Mouse (Mus musculus): ENCODE measurements around the gene Ptpn3. TPM values are rescaled to one million over a fixed set of nuclear protein-coding genes. Genes with fewer than 3 reads are reported as not detected.

Gene Ptpn3
- polyA plus RNA-seq, 1 experiment, result 4.1 TPM

- Histone ChIP-seq H3K4me3 (replicated peaks; ENCODE audit: control insufficient read depth, low read depth, low read length) (no peak overlapping the region), H3K4me1 (ENCODE audit: control insufficient read depth, insufficient read depth, low read length) (no peaks in the 10 kb centered on the region), H3K27ac (ENCODE audit: control insufficient read depth, insufficient read depth, low read depth, low read length, poor library complexity) (no peak overlapping the region)
- TF ChIP-seq POLR2A (IDR thresholded peaks at IDR 0.05; ENCODE audit: borderline replicate concordance, control insufficient read depth, low read depth, low read length), result no peak
- 69% methylated on average over 5 of the region's 5 CpGs for WGBS
These were observed 129.8 kb downstream of the Ptpn3 start for GRCm38 (mm10) chr4:57171817-57172216.

DNA sequence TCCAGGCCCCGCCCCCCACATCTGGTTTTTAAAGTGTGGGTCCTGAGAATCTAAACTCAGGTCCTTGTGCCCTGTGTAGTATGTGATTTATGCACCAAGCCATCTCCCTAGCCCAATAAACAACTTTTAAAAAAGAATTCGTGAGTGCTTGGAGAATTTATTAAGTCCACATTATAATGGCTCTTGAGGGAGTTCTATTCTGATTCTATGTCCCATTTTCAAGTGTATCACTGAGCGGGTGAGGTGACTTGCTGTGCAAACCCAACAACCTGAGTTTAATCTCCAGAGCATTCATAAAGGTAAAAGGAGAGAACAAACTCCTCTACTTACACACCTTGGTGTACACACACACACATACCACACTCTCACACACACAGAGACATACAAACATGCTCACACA, 133.0 kb downstream of the Ptpn3 start:
- 77% methylated on average over 3 of the region's 3 CpGs for WGBS
- H3K27ac ChIP-seq (ENCODE audit: control insufficient read depth, insufficient read depth, low read depth, low read length, poor library complexity), result no peak overlapping the region
- TF ChIP-seq POLR2A (IDR thresholded peaks at IDR 0.05; ENCODE audit: borderline replicate concordance, control insufficient read depth, low read depth, low read length) (no peak), CTCF (IDR thresholded peaks at IDR 0.05; ENCODE audit: control insufficient read depth, insufficient read depth, low read length) (no peak)
- H3K4me1 ChIP-seq (ENCODE audit: control insufficient read depth, insufficient read depth, low read length), result no peaks in the 10 kb centered on the region
- H3K4me3 ChIP-seq (replicated peaks; ENCODE audit: control insufficient read depth, low read depth, low read length), result no peak overlapping the region

- no peaks in the 10 kb centered on the region for H3K4me1 ChIP-seq (ENCODE audit: control insufficient read depth, insufficient read depth, low read length)
- H3K27ac ChIP-seq (ENCODE audit: control insufficient read depth, insufficient read depth, low read depth, low read length, poor library complexity), result no peak overlapping the region
- TF ChIP-seq POLR2A (IDR thresholded peaks at IDR 0.05; ENCODE audit: borderline replicate concordance, control insufficient read depth, low read depth, low read length), result no peak
- no peak for TF ChIP-seq CTCF (IDR thresholded peaks at IDR 0.05; ENCODE audit: control insufficient read depth, insufficient read depth, low read length)
- WGBS, result 48% methylated on average over 1 of the region's 1 CpGs
- no peak overlapping the region for H3K4me3 ChIP-seq (replicated peaks; ENCODE audit: control insufficient read depth, low read depth, low read length)
These were observed 133.4 kb downstream of the Ptpn3 start for GRCm38 (mm10) chr4:57168277-57168676.

- Histone ChIP-seq H3K4me3 (replicated peaks; ENCODE audit: control insufficient read depth, low read depth, low read length) (no peak overlapping the region), H3K27ac (ENCODE audit: control insufficient read depth, insufficient read depth, low read depth, low read length, poor library complexity) (no peak overlapping the region), H3K4me1 (ENCODE audit: control insufficient read depth, insufficient read depth, low read length) (no peaks in the 10 kb centered on the region)
- WGBS, result 44% methylated on average over 12 of the region's 12 CpGs
- TF ChIP-seq CTCF (IDR thresholded peaks at IDR 0.05; ENCODE audit: control insufficient read depth, insufficient read depth, low read length) (no peak), POLR2A (IDR thresholded peaks at IDR 0.05; ENCODE audit: borderline replicate concordance, control insufficient read depth, low read depth, low read length) (no peak)
These were observed 134.4 kb downstream of the Ptpn3 start for GRCm38 (mm10) chr4:57166922-57167870.

DNA sequence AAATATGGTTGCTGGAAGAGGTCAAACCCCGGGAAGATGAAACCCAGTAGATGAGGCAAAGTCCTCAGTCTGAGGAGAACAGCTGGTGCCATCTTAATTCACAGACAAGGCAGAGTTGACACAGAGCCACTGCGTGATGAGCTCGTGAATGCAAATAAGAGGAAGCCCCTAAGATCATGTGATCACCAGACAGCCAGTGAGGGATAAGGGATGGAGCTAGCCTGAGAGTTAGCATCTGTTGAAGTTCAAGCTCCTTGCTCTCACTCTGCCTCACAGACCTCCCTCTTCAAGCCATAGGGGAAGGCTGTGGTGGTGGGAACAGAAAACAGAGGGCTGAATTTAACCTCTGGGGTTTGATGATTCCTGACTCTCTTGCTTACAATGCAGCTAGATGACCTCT, 136.0 kb downstream of the Ptpn3 start:
- H3K27ac ChIP-seq (ENCODE audit: control insufficient read depth, insufficient read depth, low read depth, low read length, poor library complexity), result no peak overlapping the region
- no peak overlapping the region for H3K4me3 ChIP-seq (replicated peaks; ENCODE audit: control insufficient read depth, low read depth, low read length)
- WGBS, result 52% methylated on average over 3 of the region's 3 CpGs
- no peaks in the 10 kb centered on the region for H3K4me1 ChIP-seq (ENCODE audit: control insufficient read depth, insufficient read depth, low read length)
- TF ChIP-seq POLR2A (IDR thresholded peaks at IDR 0.05; ENCODE audit: borderline replicate concordance, control insufficient read depth, low read depth, low read length), result no peak
- TF ChIP-seq CTCF (IDR thresholded peaks at IDR 0.05; ENCODE audit: control insufficient read depth, insufficient read depth, low read length), result no peak

DNA sequence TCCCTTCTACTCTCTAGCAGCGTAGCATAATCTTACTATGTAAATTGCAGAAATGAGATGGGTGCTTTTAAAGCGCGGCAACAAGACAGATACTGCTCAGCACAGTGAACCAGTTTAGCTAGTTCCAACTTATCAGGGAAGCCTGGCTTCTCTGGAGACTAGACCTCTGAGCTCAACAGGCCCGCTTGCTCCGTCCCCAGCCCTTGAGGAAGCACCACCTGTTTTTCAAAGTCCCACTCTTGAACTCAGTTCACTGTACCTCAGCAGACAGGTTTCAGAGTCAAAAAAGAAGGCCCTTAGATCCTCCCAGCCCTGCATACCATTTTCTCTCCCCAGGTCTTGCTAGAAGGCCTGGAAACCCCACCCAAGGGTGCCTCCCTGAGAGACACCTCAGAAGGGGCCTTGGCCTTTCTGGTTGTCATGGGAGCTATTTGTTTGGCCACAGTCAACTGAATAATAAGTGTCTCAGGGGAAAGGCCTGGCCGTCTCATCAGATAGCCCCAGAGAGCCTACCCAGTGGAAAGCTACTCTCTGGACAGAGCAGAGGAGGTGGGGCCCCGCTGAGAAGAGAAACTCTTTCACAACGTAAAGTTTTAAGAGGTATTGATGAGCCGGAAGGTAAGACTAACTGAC, 136.9 kb downstream of the Ptpn3 start:
- 88% methylated on average over 9 of the region's 9 CpGs for WGBS
- H3K27ac ChIP-seq (ENCODE audit: control insufficient read depth, insufficient read depth, low read depth, low read length, poor library complexity), result no peak overlapping the region
- H3K4me1 ChIP-seq (ENCODE audit: control insufficient read depth, insufficient read depth, low read length), result no peaks in the 10 kb centered on the region
- TF ChIP-seq POLR2A (IDR thresholded peaks at IDR 0.05; ENCODE audit: borderline replicate concordance, control insufficient read depth, low read depth, low read length), result no peak
- no peak for TF ChIP-seq CTCF (IDR thresholded peaks at IDR 0.05; ENCODE audit: control insufficient read depth, insufficient read depth, low read length)
- no peak overlapping the region for H3K4me3 ChIP-seq (replicated peaks; ENCODE audit: control insufficient read depth, low read depth, low read length)

GRCm38 (mm10) chr4:57162789-57163722, 138.6 kb downstream of the Ptpn3 start:
- no peak for TF ChIP-seq CTCF (IDR thresholded peaks at IDR 0.05; ENCODE audit: control insufficient read depth, insufficient read depth, low read length)
- TF ChIP-seq POLR2A (IDR thresholded peaks at IDR 0.05; ENCODE audit: borderline replicate concordance, control insufficient read depth, low read depth, low read length), result no peak
- H3K4me3 ChIP-seq (replicated peaks; ENCODE audit: control insufficient read depth, low read depth, low read length), result no peak overlapping the region
- 61% methylated on average over 10 of the region's 10 CpGs for whole genome bisulfite sequencing
- H3K4me1 ChIP-seq (ENCODE audit: control insufficient read depth, insufficient read depth, low read length), result no peaks in the 10 kb centered on the region
- H3K27ac ChIP-seq (ENCODE audit: control insufficient read depth, insufficient read depth, low read depth, low read length, poor library complexity), result no peak overlapping the region

DNA sequence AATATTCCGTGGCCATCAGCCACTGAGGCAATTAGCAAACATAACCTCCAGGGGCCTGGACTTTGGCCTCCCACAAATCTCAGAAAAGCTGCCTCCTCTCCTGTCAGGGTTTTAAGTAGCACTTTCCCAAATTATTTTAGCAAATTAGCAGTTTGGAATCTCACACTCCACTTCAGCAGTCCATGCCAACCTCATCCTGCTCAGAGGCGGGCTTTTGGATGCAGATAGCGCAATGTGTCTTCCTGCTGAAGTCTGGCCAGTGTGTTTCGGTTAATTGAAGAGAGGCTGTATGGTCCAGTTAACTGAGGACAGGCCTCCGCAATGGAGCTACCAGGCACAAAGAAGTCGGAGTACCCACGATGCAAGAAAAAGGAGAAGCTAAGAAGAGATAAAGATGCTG, 141.1 kb downstream of the Ptpn3 start:
- H3K4me3 ChIP-seq (replicated peaks; ENCODE audit: control insufficient read depth, low read depth, low read length), result no peak overlapping the region
- WGBS, result 79% methylated on average over 7 of the region's 7 CpGs
- H3K27ac ChIP-seq (ENCODE audit: control insufficient read depth, insufficient read depth, low read depth, low read length, poor library complexity), result no peak overlapping the region
- no peaks in the 10 kb centered on the region for H3K4me1 ChIP-seq (ENCODE audit: control insufficient read depth, insufficient read depth, low read length)
- TF ChIP-seq POLR2A (IDR thresholded peaks at IDR 0.05; ENCODE audit: borderline replicate concordance, control insufficient read depth, low read depth, low read length), result no peak
- no peak for TF ChIP-seq CTCF (IDR thresholded peaks at IDR 0.05; ENCODE audit: control insufficient read depth, insufficient read depth, low read length)
